Mouse (Mus musculus): ENCODE results near the gene Bdkrb1. TPM values are rescaled to one million over a fixed set of nuclear protein-coding genes. Genes with fewer than 3 reads are reported as not detected.
A peak's percentile ranks its signal among the peaks of the same experiment; 100 is the strongest.

Bdkrb1 gene
- polyA plus RNA-seq, 1 experiment: not detected

GRCm38 (mm10) chr12:105562936-105563680 lies 39.8 kb upstream of the Bdkrb1 start, which contains the start of gene Bdkrb2:
Gene Bdkrb2 (plus strand): TSS chr12:105563226.
- peaks cover 6% of the 10 kb centered on the region; the same call in 1 of the 2 replicates for H3K4me1 ChIP-seq (ENCODE audit: control insufficient read depth, insufficient read depth, low read length)
- DNase-seq: peak; percentile 30 to 35
- H3K4me3 ChIP-seq (replicated peaks; ENCODE audit: insufficient read depth, low read depth, low read length): peak within 1 kb of the TSS; percentile 16
- WGBS: 9% methylated on average over 25 of the region's 25 CpGs
- H3K27ac ChIP-seq (ENCODE audit: insufficient read depth, low read length): no peak within 1 kb of the TSS
- no peaks in the 10 kb centered on the region; the same call in 1 of the 2 replicates for H3K27me3 ChIP-seq (ENCODE audit: control insufficient read depth, insufficient read depth, low read length)
- TF ChIP-seq POLR2A (IDR thresholded peaks at IDR 0.05; ENCODE audit: borderline replicate concordance, insufficient read depth, low read length) (no peak), CTCF (IDR thresholded peaks at IDR 0.05; ENCODE audit: borderline replicate concordance, insufficient read depth, low read depth, low read length) (no peak)

- no peak for TF ChIP-seq CTCF (IDR thresholded peaks at IDR 0.05; ENCODE audit: borderline replicate concordance, insufficient read depth, low read depth, low read length)
- no peak for TF ChIP-seq POLR2A (IDR thresholded peaks at IDR 0.05; ENCODE audit: borderline replicate concordance, insufficient read depth, low read length)
- Histone ChIP-seq H3K4me3 (replicated peaks; ENCODE audit: insufficient read depth, low read depth, low read length) (peak overlapping the region; percentile 16), H3K4me1 (ENCODE audit: control insufficient read depth, insufficient read depth, low read length) (peaks cover 6% of the 10 kb centered on the region; the same call in 1 of the 2 replicates), H3K27ac (ENCODE audit: insufficient read depth, low read length) (no peak overlapping the region), H3K27me3 (ENCODE audit: control insufficient read depth, insufficient read depth, low read length) (no peaks in the 10 kb centered on the region; the same call in 1 of the 2 replicates)
- no peak for DNase-seq
- 8% methylated on average over 25 of the region's 25 CpGs for WGBS
Measured at GRCm38 (mm10) chr12:105563726-105564275, 39.1 kb upstream of the Bdkrb1 start.

DNA sequence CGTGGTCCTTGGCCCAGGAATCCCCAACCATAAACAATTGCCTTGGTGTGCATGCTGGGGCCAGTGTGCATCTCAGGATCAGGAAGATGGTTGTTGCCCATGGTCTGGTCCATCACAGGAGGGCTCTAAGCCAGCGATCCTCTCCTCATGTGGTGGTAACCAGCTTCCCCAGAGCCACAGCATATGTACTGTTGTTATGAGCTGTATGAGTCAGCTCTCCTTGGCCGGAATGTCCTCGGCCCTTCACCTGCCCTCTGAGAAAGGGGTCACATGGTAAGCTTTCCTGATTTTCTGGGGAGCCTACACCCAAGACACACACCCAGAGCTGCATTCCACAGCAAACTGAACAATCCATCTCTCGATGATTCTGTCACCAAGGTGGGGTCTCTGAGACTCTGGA lies 37.7 kb upstream of the Bdkrb1 start:
- TF ChIP-seq CTCF (IDR thresholded peaks at IDR 0.05; ENCODE audit: borderline replicate concordance, insufficient read depth, low read depth, low read length) (no peak), POLR2A (IDR thresholded peaks at IDR 0.05; ENCODE audit: borderline replicate concordance, insufficient read depth, low read length) (no peak)
- peaks cover 6% of the 10 kb centered on the region; the same call in 1 of the 2 replicates for H3K4me1 ChIP-seq (ENCODE audit: control insufficient read depth, insufficient read depth, low read length)
- WGBS: 86% methylated on average over 5 of the region's 5 CpGs

GRCm38 (mm10) chr12:105571867-105572266 lies 31.0 kb upstream of the Bdkrb1 start:
- TF ChIP-seq POLR2A (IDR thresholded peaks at IDR 0.05; ENCODE audit: borderline replicate concordance, insufficient read depth, low read length) (no peak), CTCF (IDR thresholded peaks at IDR 0.05; ENCODE audit: borderline replicate concordance, insufficient read depth, low read depth, low read length) (no peak)
- no peak for DNase-seq
- Histone ChIP-seq H3K4me1 (ENCODE audit: control insufficient read depth, insufficient read depth, low read length) (no peaks in the 10 kb centered on the region), H3K27me3 (ENCODE audit: control insufficient read depth, insufficient read depth, low read length) (no peaks in the 10 kb centered on the region), H3K27ac (ENCODE audit: insufficient read depth, low read length) (no peak overlapping the region), H3K4me3 (replicated peaks; ENCODE audit: insufficient read depth, low read depth, low read length) (no peak overlapping the region)
- WGBS: 64% methylated on average over 3 of the region's 3 CpGs

More for the DNA sequence above, 37.7 kb upstream of the Bdkrb1 start:
- Histone ChIP-seq H3K4me3 (replicated peaks; ENCODE audit: insufficient read depth, low read depth, low read length) (no peak overlapping the region), H3K27ac (ENCODE audit: insufficient read depth, low read length) (no peak overlapping the region), H3K27me3 (ENCODE audit: control insufficient read depth, insufficient read depth, low read length) (no peaks in the 10 kb centered on the region; the same call in 1 of the 2 replicates)
- DNase-seq: no peak

- DNase-seq: no peak
- H3K27me3 ChIP-seq (ENCODE audit: control insufficient read depth, insufficient read depth, low read length): no peaks in the 10 kb centered on the region
- H3K4me1 ChIP-seq (ENCODE audit: control insufficient read depth, insufficient read depth, low read length): no peaks in the 10 kb centered on the region
- H3K27ac ChIP-seq (ENCODE audit: insufficient read depth, low read length): no peak overlapping the region
- no peak overlapping the region for H3K4me3 ChIP-seq (replicated peaks; ENCODE audit: insufficient read depth, low read depth, low read length)
- no peak for TF ChIP-seq CTCF (IDR thresholded peaks at IDR 0.05; ENCODE audit: borderline replicate concordance, insufficient read depth, low read depth, low read length)
- no peak for TF ChIP-seq POLR2A (IDR thresholded peaks at IDR 0.05; ENCODE audit: borderline replicate concordance, insufficient read depth, low read length)
- 76% methylated on average over 2 of the region's 2 CpGs for WGBS
Measured at GRCm38 (mm10) chr12:105572622-105573021, 30.3 kb upstream of the Bdkrb1 start.

- WGBS: 73% methylated on average over 4 of the region's 4 CpGs
- Histone ChIP-seq H3K27me3 (ENCODE audit: control insufficient read depth, insufficient read depth, low read length) (no peaks in the 10 kb centered on the region), H3K4me1 (ENCODE audit: control insufficient read depth, insufficient read depth, low read length) (no peaks in the 10 kb centered on the region), H3K4me3 (replicated peaks; ENCODE audit: insufficient read depth, low read depth, low read length) (no peak overlapping the region), H3K27ac (ENCODE audit: insufficient read depth, low read length) (no peak overlapping the region)
- TF ChIP-seq POLR2A (IDR thresholded peaks at IDR 0.05; ENCODE audit: borderline replicate concordance, insufficient read depth, low read length) (no peak), CTCF (IDR thresholded peaks at IDR 0.05; ENCODE audit: borderline replicate concordance, insufficient read depth, low read depth, low read length) (no peak)
- no peak for DNase-seq
Measured at GRCm38 (mm10) chr12:105574356-105574755, 28.5 kb upstream of the Bdkrb1 start.

DNA sequence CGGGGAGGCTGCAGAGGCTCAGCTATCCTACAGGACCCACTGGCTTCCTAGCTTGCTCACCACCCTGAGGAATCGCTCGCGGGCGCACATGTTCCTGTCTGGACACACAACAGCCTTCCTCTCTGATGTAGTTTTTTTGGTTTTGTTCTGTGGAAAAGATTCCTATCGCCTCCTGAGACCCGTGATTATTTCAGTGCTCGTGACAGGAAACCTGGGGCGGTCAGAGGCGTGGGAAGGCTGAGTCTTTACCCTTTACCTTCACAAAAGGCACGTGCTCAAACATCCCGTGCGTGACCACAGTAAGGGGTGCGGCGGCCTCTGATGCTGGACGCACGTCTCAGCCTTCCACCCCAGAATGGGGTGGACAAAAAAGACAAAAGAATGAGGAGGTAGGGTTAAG lies 22.4 kb upstream of the Bdkrb1 start:
- Histone ChIP-seq H3K4me1 (ENCODE audit: control insufficient read depth, insufficient read depth, low read length) (no peaks in the 10 kb centered on the region), H3K27me3 (ENCODE audit: control insufficient read depth, insufficient read depth, low read length) (no peaks in the 10 kb centered on the region), H3K27ac (ENCODE audit: insufficient read depth, low read length) (no peak overlapping the region), H3K4me3 (replicated peaks; ENCODE audit: insufficient read depth, low read depth, low read length) (no peak overlapping the region)
- WGBS: 86% methylated on average over 17 of the region's 17 CpGs
- DNase-seq: no peak
- TF ChIP-seq POLR2A (IDR thresholded peaks at IDR 0.05; ENCODE audit: borderline replicate concordance, insufficient read depth, low read length) (no peak), CTCF (IDR thresholded peaks at IDR 0.05; ENCODE audit: borderline replicate concordance, insufficient read depth, low read depth, low read length) (no peak)

- no peak overlapping the region for H3K27ac ChIP-seq (ENCODE audit: insufficient read depth, low read length)
- no peak for DNase-seq
- 84% methylated on average over 9 of the region's 9 CpGs for WGBS
- no peaks in the 10 kb centered on the region for H3K4me1 ChIP-seq (ENCODE audit: control insufficient read depth, insufficient read depth, low read length)
- TF ChIP-seq CTCF (IDR thresholded peaks at IDR 0.05; ENCODE audit: borderline replicate concordance, insufficient read depth, low read depth, low read length) (no peak), POLR2A (IDR thresholded peaks at IDR 0.05; ENCODE audit: borderline replicate concordance, insufficient read depth, low read length) (no peak)
- no peaks in the 10 kb centered on the region for H3K27me3 ChIP-seq (ENCODE audit: control insufficient read depth, insufficient read depth, low read length)
- no peak overlapping the region for H3K4me3 ChIP-seq (replicated peaks; ENCODE audit: insufficient read depth, low read depth, low read length)
Measured at GRCm38 (mm10) chr12:105582486-105582885, 20.4 kb upstream of the Bdkrb1 start.

All from cerebellum, adult 2 months (tissue).